Mouse (Mus musculus) heart, embryonic 13.5 days (tissue): ENCODE results near the gene Rassf4. TPM values are rescaled to one million over a fixed set of nuclear protein-coding genes. Genes with fewer than 3 reads are reported as not detected.
"Not testable (repeated sequence)": the region's sequence is repeated elsewhere in the genome, so short reads cannot be mapped to it uniquely, and the experiment has no call there.

ENCODE experiments used
- ATAC-seq: fragments of 200-750 bp; cut with Nextera tagmentation; 2 replicates; pipeline ENCODE4 v1.8.0; 2017; ENCODE audit warnings: moderate TSS enrichment; ENCODE audit not compliant: insufficient number of reproducible peaks, low FRiP score, low TSS enrichment; ENCODE audit errors: extremely low read depth
- H3K27ac ChIP-seq: fragments of 300-500 bp; sonication (generic); replicated peaks from 2 replicates; pipeline ENCODE4 v1.5.1; 2015; ENCODE audit warnings: moderate library complexity, mild to moderate bottlenecking, inconsistent platforms
- H3K27me3 ChIP-seq: fragments of 300-500 bp; sonication (generic); replicated peaks from 2 replicates; pipeline ENCODE4 v1.6.1; 2015; ENCODE audit warnings: mild to moderate bottlenecking, inconsistent platforms
- H3K36me3 ChIP-seq: fragments of 300-500 bp; sonication (generic); 2 replicates; pipeline ENCODE4 v1.6.1; 2015; ENCODE audit warnings: mild to moderate bottlenecking, inconsistent platforms
- H3K4me1 ChIP-seq: fragments of 300-500 bp; sonication (generic); 2 replicates; pipeline ENCODE4 v1.6.1; 2015; ENCODE audit warnings: inconsistent platforms
- H3K4me2 ChIP-seq: fragments of 300-500 bp; sonication (generic); 2 replicates; pipeline ENCODE4 v1.6.1; 2015; ENCODE audit warnings: inconsistent platforms, mild to moderate bottlenecking, moderate library complexity
- H3K4me3 ChIP-seq: fragments of 300-500 bp; sonication (generic); 2 replicates; pipeline ENCODE4 v1.5.1; 2015; ENCODE audit warnings: moderate library complexity, mild to moderate bottlenecking, inconsistent platforms
- H3K9ac ChIP-seq: fragments of 300-500 bp; sonication (generic); 2 replicates; pipeline ENCODE4 v1.6.1; 2015; ENCODE audit warnings: inconsistent platforms, mild to moderate bottlenecking, moderate library complexity
- H3K9me3 ChIP-seq: fragments of 300-500 bp; sonication (generic); 2 replicates; pipeline ENCODE4 v1.6.1; 2016; ENCODE audit warnings: inconsistent platforms
- WGBS: fragments of 180-500 bp; shearing (Covaris S2); methylation state at CpG from one replicate; pipeline ENCODE4 v1.1.7; 2015; ENCODE audit warnings: mixed read lengths; 5-methylcytosine and 5-hydroxymethylcytosine counted together
- microRNA-seq: library from miRNA; unstranded; fragments of <30 nt; microRNA quantifications from one replicate; pipeline ENCODE4, GENCODE M21; 2016
- polyA plus RNA-seq: library from polyadenylated mRNA; unstranded; fragments of >200 nt; fragmentation: Nextera tagmentation; extraction: Ambion mirVana; gene quantifications from 2 replicates; pipeline ENCODE4 v1.2.1, GENCODE M21; 2015

The Rassf4 gene
- polyA plus RNA-seq, 1 experiment from 2014 or later, result 6.4 TPM

DNA sequence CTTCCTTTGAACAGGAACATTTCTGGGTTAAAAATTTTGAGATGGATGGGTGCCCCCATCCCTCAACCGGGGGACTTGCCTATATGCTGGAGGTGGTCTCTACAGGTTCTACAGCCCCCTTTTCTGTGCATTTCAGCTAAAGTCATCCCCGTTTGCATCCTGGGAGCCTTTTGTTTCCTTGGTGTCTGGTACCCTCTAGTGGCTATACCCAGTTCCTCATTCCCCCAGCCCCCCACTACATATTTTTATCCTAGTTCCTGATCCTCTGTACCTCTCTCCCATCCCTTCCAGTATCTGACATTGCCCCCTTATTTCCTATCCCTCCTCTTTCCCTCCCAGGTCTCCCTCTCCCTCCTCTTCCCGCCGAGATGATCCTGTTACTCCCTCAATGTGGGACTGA lies 66.5 kb downstream of the Rassf4 start:
- ATAC-seq, result no peak
- H3K27ac ChIP-seq, result no peak overlapping the region
- H3K36me3 ChIP-seq, result no peaks in the 10 kb centered on the region
- 28% methylated on average over 4 of the region's 4 CpGs for WGBS
- no peaks in the 10 kb centered on the region for H3K9me3 ChIP-seq
- no peaks in the 10 kb centered on the region for H3K4me1 ChIP-seq
- H3K9ac ChIP-seq, result no peak overlapping the region
- no peak overlapping the region for H3K4me2 ChIP-seq
- no peaks in the 10 kb centered on the region for H3K27me3 ChIP-seq
- no peak overlapping the region for H3K4me3 ChIP-seq

DNA sequence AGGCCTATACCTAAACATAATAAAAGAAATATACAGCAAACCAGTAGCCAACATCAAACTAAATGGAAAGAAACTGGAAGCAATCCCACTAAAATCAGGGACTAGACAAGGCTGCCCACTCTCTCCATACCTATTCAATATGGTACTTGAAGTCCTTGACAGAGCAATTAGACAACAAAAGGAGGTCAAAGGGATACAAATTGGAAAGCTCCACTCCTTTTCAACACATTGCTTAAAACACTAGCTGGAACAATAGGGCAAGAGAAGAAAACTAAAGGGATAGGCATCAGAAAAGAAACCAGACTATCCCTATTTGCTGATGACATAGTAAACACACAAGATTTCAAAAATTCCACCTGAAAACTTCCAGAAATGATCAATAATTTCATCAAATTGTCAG lies 72.8 kb downstream of the Rassf4 start:
- not testable (repeated sequence) for H3K4me3 ChIP-seq, ATAC-seq, H3K27me3 ChIP-seq, H3K27ac ChIP-seq, H3K4me2 ChIP-seq, H3K4me1 ChIP-seq, H3K9ac ChIP-seq, H3K36me3 ChIP-seq, H3K9me3 ChIP-seq

DNA sequence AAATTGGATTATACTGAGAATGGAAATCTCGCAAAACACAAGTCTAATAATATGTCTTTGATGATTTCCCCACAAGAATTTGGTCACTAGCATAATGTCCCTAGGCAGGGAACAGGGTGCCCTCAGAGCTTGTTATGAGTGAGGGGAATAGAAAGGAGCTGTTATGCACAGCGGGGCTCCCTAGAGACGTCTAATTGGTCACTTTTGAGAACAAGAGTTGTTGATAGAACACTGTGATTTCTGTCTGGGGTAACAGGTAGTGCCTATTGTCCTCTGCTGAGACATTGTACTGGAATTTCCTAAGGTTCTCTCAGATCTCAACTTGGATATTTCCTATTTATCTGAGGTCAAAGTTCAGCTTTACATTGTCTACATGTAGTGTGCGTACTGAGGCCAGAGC lies 89.7 kb downstream of the Rassf4 start, which contains the start of gene Olfr215:
Gene Olfr215 (minus strand): TSS at position 101 of the 400 bp plus-strand sequence.
- no peaks in the 10 kb centered on the region for H3K36me3 ChIP-seq
- WGBS, result 79% methylated on average over 4 of the region's 4 CpGs
- H3K9me3 ChIP-seq, result no peaks in the 10 kb centered on the region
- H3K9ac ChIP-seq, result no peak within 1 kb of the TSS
- H3K27ac ChIP-seq, result no peak within 1 kb of the TSS
- no peaks in the 10 kb centered on the region for H3K4me1 ChIP-seq
- ATAC-seq, result no peak
- H3K4me3 ChIP-seq, result no peak within 1 kb of the TSS
- no peaks in the 10 kb centered on the region for H3K27me3 ChIP-seq
- no peak within 1 kb of the TSS for H3K4me2 ChIP-seq

Small RNAs within 50 kb of the gene (microRNA-seq; reads per million reads assigned to microRNA genes)
- not detected for gene Mir7043

Other genes with a start within 250 kb of the Rassf4 start
- gene Alox5, start 212.8 kb downstream of the Rassf4 start, polyA plus RNA-seq, result 2.6 and 2.9 TPM in 2 replicates
- gene Olfr211, start 184.9 kb downstream of the Rassf4 start, polyA plus RNA-seq, result not detected in 2 replicates
- not detected in 2 replicates for gene Olfr212, start 167.4 kb downstream of the Rassf4 start, polyA plus RNA-seq
- not detected in 2 replicates for gene Olfr213, start 135.5 kb downstream of the Rassf4 start, polyA plus RNA-seq
- 0.51 and 0.61 TPM in 2 replicates for gene Gm5580, start 122.8 kb downstream of the Rassf4 start, polyA plus RNA-seq
- gene Olfr214, start 119.7 kb downstream of the Rassf4 start, polyA plus RNA-seq, result not detected in 2 replicates
- not detected in 2 replicates for gene Olfr215, start 89.8 kb downstream of the Rassf4 start, polyA plus RNA-seq
- gene Zfp422, start 45.0 kb downstream of the Rassf4 start, polyA plus RNA-seq, result 82.4 and 83.3 TPM in 2 replicates
- 16.1 and 17.5 TPM in 2 replicates for gene Depp1, start 23.3 kb downstream of the Rassf4 start, polyA plus RNA-seq
- 0.04 and 0.08 TPM in 2 replicates for gene Tmem72, start 43.0 kb upstream of the Rassf4 start, polyA plus RNA-seq